Mouse (Mus musculus): ENCODE data around the gene Rnls. TPM values are rescaled to one million over a fixed set of nuclear protein-coding genes. Genes with fewer than 3 reads are reported as not detected.

Gene Rnls
- polyA plus RNA-seq, 1 experiment: 1.4 TPM

DNA sequence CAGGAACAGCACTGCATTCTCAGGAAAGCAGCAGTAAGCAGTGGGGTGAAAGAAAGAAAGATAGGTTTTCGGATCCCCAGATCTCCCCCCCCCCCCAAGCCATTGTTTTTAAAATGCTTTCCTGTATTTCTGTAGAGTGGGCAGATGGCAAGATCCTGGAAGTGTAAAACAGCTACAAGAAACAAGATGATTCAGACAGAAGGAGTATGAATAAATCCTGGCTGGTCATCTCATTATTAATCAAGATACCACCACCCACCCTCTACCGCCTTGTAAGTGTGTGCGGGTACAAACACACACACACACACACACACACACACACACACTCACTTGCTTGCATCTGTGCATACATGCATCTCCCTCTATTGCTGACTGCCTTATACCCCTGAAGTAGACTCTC is 291.5 kb downstream of the Rnls start:
- H3K4me1 ChIP-seq (replicated peaks; ENCODE audit: control insufficient read depth, insufficient read depth, low read length): peaks cover 33% of the 10 kb centered on the region
- 41% methylated on average over 3 of the region's 3 CpGs for WGBS
- no peak for DNase-seq
- peak overlapping the region; percentile 66 for H3K27ac ChIP-seq (ENCODE audit: control insufficient read depth, insufficient read depth, low read length)
- H3K27me3 ChIP-seq (ENCODE audit: control insufficient read depth, insufficient read depth, low read length): no peaks in the 10 kb centered on the region
- H3K4me3 ChIP-seq (ENCODE audit: control insufficient read depth, insufficient read depth, low read length): no peak overlapping the region
- TF ChIP-seq POLR2A (IDR thresholded peaks at IDR 0.05; ENCODE audit: control insufficient read depth, extremely low read depth, insufficient read depth, low read length, poor library complexity): no peak
- TF ChIP-seq CTCF (IDR thresholded peaks at IDR 0.05; ENCODE audit: borderline replicate concordance, control insufficient read depth, extremely low read depth, insufficient read depth, low read length, poor library complexity): no peak
- H3K36me3 ChIP-seq (ENCODE audit: control insufficient read depth, insufficient read depth, low read length): no peaks in the 10 kb centered on the region

DNA sequence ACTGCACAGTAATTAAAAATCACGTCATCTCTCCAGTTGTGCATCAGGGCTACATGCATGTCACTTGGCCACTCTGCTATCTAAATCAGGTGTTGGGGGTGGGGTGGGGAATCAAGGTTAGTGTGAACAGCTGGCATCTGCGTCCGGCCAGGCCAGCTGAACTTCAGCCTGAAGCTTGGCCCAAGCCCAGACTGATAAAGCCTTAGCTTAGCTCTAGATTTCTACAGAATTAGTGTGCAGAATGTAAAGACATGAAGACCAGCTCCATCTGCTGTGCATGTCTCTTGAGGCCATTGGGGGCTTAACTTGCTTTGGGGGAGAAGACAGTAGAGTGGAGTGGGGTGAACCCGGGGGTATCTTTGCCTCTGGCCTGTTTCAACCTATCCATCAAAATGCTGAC is 292.1 kb downstream of the Rnls start:
- no peak overlapping the region for H3K4me3 ChIP-seq (ENCODE audit: control insufficient read depth, insufficient read depth, low read length)
- no peaks in the 10 kb centered on the region for H3K27me3 ChIP-seq (ENCODE audit: control insufficient read depth, insufficient read depth, low read length)
- no peaks in the 10 kb centered on the region for H3K36me3 ChIP-seq (ENCODE audit: control insufficient read depth, insufficient read depth, low read length)
- peaks cover 34% of the 10 kb centered on the region for H3K4me1 ChIP-seq (replicated peaks; ENCODE audit: control insufficient read depth, insufficient read depth, low read length)
- DNase-seq: no peak
- H3K27ac ChIP-seq (ENCODE audit: control insufficient read depth, insufficient read depth, low read length): peak overlapping the region; percentile 66
- no peak for TF ChIP-seq CTCF (IDR thresholded peaks at IDR 0.05; ENCODE audit: borderline replicate concordance, control insufficient read depth, extremely low read depth, insufficient read depth, low read length, poor library complexity)
- TF ChIP-seq POLR2A (IDR thresholded peaks at IDR 0.05; ENCODE audit: control insufficient read depth, extremely low read depth, insufficient read depth, low read length, poor library complexity): no peak
- WGBS: 54% methylated on average over 4 of the region's 4 CpGs

DNA sequence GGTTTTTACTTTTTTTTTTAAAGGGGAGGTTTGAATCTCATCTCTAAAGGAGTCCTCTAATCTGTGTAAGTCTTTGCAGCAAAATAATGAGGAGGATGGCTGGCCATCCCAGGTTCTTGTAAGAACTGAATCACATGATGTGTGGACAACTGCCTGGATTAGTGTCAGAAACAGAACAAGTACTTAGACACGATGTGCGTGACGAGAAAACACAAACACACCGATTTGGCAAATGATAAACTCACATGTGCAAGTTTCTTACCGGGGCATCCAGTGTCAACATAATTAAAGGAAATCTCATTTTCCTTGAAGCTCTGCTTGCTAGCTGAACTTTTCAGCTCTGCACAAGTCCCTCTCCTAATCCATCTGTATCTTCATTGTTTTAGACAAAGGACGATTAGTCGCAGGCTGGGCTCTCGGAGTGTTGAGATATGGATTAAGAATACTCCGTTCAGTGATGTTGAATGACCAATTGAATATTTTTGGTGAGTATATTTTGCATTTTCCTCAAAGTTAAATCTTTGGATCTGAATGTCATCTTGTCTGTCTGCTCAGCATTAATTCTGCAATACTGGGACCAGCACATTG is 292.8 kb downstream of the Rnls start:
- Histone ChIP-seq H3K27me3 (ENCODE audit: control insufficient read depth, insufficient read depth, low read length) (no peaks in the 10 kb centered on the region), H3K4me3 (ENCODE audit: control insufficient read depth, insufficient read depth, low read length) (no peak overlapping the region), H3K4me1 (replicated peaks; ENCODE audit: control insufficient read depth, insufficient read depth, low read length) (peaks cover 38% of the 10 kb centered on the region), H3K36me3 (ENCODE audit: control insufficient read depth, insufficient read depth, low read length) (no peaks in the 10 kb centered on the region), H3K27ac (ENCODE audit: control insufficient read depth, insufficient read depth, low read length) (no peak overlapping the region)
- no peak for TF ChIP-seq POLR2A (IDR thresholded peaks at IDR 0.05; ENCODE audit: control insufficient read depth, extremely low read depth, insufficient read depth, low read length, poor library complexity)
- TF ChIP-seq CTCF (IDR thresholded peaks at IDR 0.05; ENCODE audit: borderline replicate concordance, control insufficient read depth, extremely low read depth, insufficient read depth, low read length, poor library complexity): no peak
- WGBS: 93% methylated on average over 9 of the region's 9 CpGs
- no peak for DNase-seq

GRCm38 (mm10) chr19:33097691-33098090 is 294.4 kb downstream of the Rnls start:
- no peak overlapping the region for H3K4me3 ChIP-seq (ENCODE audit: control insufficient read depth, insufficient read depth, low read length)
- no peak for DNase-seq
- peaks cover 31% of the 10 kb centered on the region for H3K4me1 ChIP-seq (replicated peaks; ENCODE audit: control insufficient read depth, insufficient read depth, low read length)
- no peaks in the 10 kb centered on the region for H3K36me3 ChIP-seq (ENCODE audit: control insufficient read depth, insufficient read depth, low read length)
- TF ChIP-seq POLR2A (IDR thresholded peaks at IDR 0.05; ENCODE audit: control insufficient read depth, extremely low read depth, insufficient read depth, low read length, poor library complexity) (no peak), CTCF (IDR thresholded peaks at IDR 0.05; ENCODE audit: borderline replicate concordance, control insufficient read depth, extremely low read depth, insufficient read depth, low read length, poor library complexity) (no peak)
- no peak overlapping the region for H3K27ac ChIP-seq (ENCODE audit: control insufficient read depth, insufficient read depth, low read length)
- 71% methylated on average over 3 of the region's 3 CpGs for WGBS
- H3K27me3 ChIP-seq (ENCODE audit: control insufficient read depth, insufficient read depth, low read length): no peaks in the 10 kb centered on the region

DNA sequence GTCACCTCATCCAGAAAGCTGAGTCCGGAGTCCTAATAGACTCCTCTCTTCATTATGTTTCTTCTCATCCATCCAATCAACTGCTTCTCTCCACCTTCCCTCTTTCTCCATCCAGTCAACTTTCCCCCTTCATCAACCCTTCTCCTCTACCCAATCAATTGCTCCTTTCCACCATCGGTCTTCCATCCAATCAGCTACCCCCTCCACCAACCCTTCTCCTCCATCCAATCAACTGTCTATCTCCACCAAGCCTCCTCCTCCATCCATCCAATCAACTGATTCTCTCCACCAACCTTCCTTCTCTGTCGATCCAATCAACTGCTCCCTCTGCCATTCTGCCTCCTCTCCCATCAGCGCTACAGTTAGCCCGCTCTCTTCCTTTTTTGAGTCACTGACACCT is 295.5 kb downstream of the Rnls start:
- WGBS: 98% methylated on average over 5 of the region's 5 CpGs
- no peak overlapping the region for H3K27ac ChIP-seq (ENCODE audit: control insufficient read depth, insufficient read depth, low read length)
- TF ChIP-seq POLR2A (IDR thresholded peaks at IDR 0.05; ENCODE audit: control insufficient read depth, extremely low read depth, insufficient read depth, low read length, poor library complexity) (no peak), CTCF (IDR thresholded peaks at IDR 0.05; ENCODE audit: borderline replicate concordance, control insufficient read depth, extremely low read depth, insufficient read depth, low read length, poor library complexity) (no peak)
- H3K27me3 ChIP-seq (ENCODE audit: control insufficient read depth, insufficient read depth, low read length): no peaks in the 10 kb centered on the region
- peaks cover 26% of the 10 kb centered on the region for H3K4me1 ChIP-seq (replicated peaks; ENCODE audit: control insufficient read depth, insufficient read depth, low read length)
- H3K4me3 ChIP-seq (ENCODE audit: control insufficient read depth, insufficient read depth, low read length): no peak overlapping the region
- DNase-seq: no peak
- no peaks in the 10 kb centered on the region for H3K36me3 ChIP-seq (ENCODE audit: control insufficient read depth, insufficient read depth, low read length)

GRCm38 (mm10) chr19:33092575-33092974 is 299.5 kb downstream of the Rnls start:
- TF ChIP-seq CTCF (IDR thresholded peaks at IDR 0.05; ENCODE audit: borderline replicate concordance, control insufficient read depth, extremely low read depth, insufficient read depth, low read length, poor library complexity) (no peak), POLR2A (IDR thresholded peaks at IDR 0.05; ENCODE audit: control insufficient read depth, extremely low read depth, insufficient read depth, low read length, poor library complexity) (no peak)
- peaks cover 20% of the 10 kb centered on the region for H3K4me1 ChIP-seq (replicated peaks; ENCODE audit: control insufficient read depth, insufficient read depth, low read length)
- DNase-seq: no peak
- no peak overlapping the region for H3K27ac ChIP-seq (ENCODE audit: control insufficient read depth, insufficient read depth, low read length)
- no peaks in the 10 kb centered on the region for H3K36me3 ChIP-seq (ENCODE audit: control insufficient read depth, insufficient read depth, low read length)
- no peaks in the 10 kb centered on the region for H3K27me3 ChIP-seq (ENCODE audit: control insufficient read depth, insufficient read depth, low read length)
- no peak overlapping the region for H3K4me3 ChIP-seq (ENCODE audit: control insufficient read depth, insufficient read depth, low read length)

GRCm38 (mm10) chr19:33091324-33091723 is 300.8 kb downstream of the Rnls start:
- TF ChIP-seq POLR2A (IDR thresholded peaks at IDR 0.05; ENCODE audit: control insufficient read depth, extremely low read depth, insufficient read depth, low read length, poor library complexity): no peak
- no peak for TF ChIP-seq CTCF (IDR thresholded peaks at IDR 0.05; ENCODE audit: borderline replicate concordance, control insufficient read depth, extremely low read depth, insufficient read depth, low read length, poor library complexity)
- Histone ChIP-seq H3K27ac (ENCODE audit: control insufficient read depth, insufficient read depth, low read length) (no peak overlapping the region), H3K4me1 (replicated peaks; ENCODE audit: control insufficient read depth, insufficient read depth, low read length) (peaks cover 20% of the 10 kb centered on the region), H3K4me3 (ENCODE audit: control insufficient read depth, insufficient read depth, low read length) (no peak overlapping the region), H3K36me3 (ENCODE audit: control insufficient read depth, insufficient read depth, low read length) (no peaks in the 10 kb centered on the region), H3K27me3 (ENCODE audit: control insufficient read depth, insufficient read depth, low read length) (no peaks in the 10 kb centered on the region)
- WGBS: 57% methylated on average over 3 of the region's 3 CpGs
- DNase-seq: no peak
